Mouse (Mus musculus): ENCODE data around the gene Nrxn2. TPM values are rescaled to one million over a fixed set of nuclear protein-coding genes. Genes with fewer than 3 reads are reported as not detected.

The Nrxn2 gene
- polyA plus RNA-seq, 1 experiment, result 1.3 TPM

GRCm38 (mm10) chr19:6494032-6494431 is 75.5 kb downstream of the Nrxn2 start:
- DNase-seq (ENCODE audit: low spot score), result no peak

- no peak for DNase-seq (ENCODE audit: low spot score)
Observed at GRCm38 (mm10) chr19:6494504-6495170, 76.1 kb downstream of the Nrxn2 start.

GRCm38 (mm10) chr19:6495714-6496113 is 77.2 kb downstream of the Nrxn2 start:
- no peak for DNase-seq (ENCODE audit: low spot score)

DNA sequence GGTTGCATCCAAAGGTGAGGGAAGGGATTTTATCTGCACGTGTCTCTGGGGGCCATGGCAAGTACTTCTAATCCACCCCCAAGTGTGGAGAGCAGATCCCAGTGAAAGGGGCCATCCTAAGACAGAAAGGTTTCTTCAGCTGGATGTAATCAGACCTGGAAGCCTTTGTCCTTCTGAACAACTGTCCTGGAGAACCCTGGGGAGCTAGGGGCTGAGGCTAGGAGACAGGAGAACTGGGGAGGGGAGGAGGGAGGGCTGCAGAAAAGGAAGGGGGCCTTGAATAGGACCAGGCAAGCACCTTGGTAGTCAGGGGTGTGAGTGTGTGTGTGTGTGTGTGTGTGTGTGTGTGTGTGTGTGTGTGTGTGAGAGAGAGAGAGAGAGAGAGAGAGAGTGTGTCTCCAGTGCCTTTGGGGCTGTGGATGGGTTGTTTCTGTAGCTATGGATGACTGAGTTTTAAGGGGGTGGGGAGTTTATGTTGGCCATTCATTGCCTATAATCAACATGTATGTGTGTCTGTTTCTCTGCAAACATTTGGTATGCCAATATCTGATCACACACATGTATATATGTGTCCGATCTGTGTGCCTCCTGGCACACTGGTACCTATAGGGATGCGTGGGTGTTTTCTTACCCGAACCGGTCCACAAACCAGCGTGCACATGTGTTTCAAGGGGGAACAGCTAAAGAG is 78.1 kb downstream of the Nrxn2 start:
- no peak for DNase-seq (ENCODE audit: low spot score)

- no peak for DNase-seq (ENCODE audit: low spot score)
Observed at GRCm38 (mm10) chr19:6497150-6497801, 78.7 kb downstream of the Nrxn2 start.

DNA sequence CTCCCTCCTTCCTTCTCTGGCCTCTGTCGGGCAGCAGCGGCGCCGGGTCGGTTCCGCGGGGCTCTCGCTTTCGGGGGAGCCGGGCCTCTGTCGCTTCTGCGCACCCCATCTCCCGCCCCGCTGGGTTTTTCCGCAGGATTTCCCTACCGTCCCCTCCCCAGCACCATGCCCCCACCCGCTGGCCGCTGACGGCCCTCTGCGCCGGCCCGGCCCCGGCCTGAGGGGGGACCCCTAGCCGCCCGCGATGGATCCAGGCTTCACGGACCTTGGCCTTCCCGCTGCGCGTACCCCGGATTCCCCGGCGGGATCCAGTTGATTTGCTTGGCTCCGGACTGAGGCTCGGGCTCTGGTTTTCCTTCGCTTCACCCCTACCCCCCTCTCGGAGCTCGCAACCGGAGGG is 79.3 kb downstream of the Nrxn2 start:
- no peak for DNase-seq (ENCODE audit: low spot score)

GRCm38 (mm10) chr19:6498350-6499131 is 80.0 kb downstream of the Nrxn2 start:
- DNase-seq (ENCODE audit: low spot score), result no peak

DNA sequence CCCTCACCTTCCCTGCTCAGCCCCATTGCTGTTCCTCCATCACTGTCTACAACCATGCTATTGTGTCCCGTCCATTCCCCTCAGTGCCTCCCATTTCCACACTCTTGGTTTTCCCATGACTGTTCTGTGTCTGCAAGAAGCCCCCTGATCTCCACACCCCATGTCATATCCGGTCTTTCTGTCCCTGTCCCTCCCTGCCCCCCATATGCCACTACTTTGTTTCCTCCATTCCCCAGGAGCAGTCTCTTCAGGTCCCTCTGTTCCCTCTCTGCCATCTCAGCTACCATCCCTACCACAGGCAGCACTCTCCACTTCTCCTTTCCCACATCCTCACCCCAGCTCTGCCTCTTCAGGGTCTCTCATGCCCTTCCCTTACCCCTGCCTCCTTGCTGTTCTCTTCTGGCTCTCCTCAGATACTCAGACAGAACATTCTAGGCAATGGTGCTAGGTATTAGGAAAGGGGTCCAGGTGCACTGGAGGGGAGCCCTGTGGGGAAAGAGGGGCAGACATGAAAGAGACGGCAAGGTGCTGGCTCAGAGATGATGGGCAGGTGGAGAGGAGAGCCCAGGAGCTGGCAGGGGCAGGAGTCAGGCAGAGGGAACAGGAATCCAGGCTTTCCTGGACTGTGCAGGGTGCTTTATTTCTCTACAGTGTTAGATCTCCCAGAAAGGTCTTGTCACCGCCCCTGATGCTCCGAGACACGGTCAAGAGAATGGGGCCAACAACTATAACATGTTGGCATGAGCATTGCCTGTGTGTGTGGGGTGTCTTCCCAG is 81.5 kb downstream of the Nrxn2 start:
- DNase-seq (ENCODE audit: low spot score), result no peak

DNA sequence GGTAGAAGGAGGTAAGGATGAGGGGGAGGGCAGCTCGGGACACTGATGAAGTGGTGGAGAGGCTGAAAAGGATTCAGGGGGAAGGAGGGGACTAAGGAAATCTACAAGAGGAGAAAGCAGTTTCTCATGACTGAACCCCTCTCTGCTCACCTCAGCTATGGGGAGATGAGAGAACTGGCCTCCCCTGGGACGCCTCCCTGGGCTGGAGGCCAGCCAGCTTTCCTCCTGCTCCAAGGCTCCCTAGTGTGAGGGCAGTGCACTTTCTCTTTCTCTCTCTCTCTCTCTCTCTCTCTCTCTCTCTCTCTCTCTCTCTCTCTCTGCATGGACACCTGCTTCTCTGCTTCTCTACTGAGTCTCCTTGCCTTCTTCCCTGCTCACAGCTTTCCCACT is 82.1 kb downstream of the Nrxn2 start:
- DNase-seq (ENCODE audit: low spot score), result no peak

GRCm38 (mm10) chr19:6502035-6502541 is 83.6 kb downstream of the Nrxn2 start:
- no peak for DNase-seq (ENCODE audit: low spot score)

DNA sequence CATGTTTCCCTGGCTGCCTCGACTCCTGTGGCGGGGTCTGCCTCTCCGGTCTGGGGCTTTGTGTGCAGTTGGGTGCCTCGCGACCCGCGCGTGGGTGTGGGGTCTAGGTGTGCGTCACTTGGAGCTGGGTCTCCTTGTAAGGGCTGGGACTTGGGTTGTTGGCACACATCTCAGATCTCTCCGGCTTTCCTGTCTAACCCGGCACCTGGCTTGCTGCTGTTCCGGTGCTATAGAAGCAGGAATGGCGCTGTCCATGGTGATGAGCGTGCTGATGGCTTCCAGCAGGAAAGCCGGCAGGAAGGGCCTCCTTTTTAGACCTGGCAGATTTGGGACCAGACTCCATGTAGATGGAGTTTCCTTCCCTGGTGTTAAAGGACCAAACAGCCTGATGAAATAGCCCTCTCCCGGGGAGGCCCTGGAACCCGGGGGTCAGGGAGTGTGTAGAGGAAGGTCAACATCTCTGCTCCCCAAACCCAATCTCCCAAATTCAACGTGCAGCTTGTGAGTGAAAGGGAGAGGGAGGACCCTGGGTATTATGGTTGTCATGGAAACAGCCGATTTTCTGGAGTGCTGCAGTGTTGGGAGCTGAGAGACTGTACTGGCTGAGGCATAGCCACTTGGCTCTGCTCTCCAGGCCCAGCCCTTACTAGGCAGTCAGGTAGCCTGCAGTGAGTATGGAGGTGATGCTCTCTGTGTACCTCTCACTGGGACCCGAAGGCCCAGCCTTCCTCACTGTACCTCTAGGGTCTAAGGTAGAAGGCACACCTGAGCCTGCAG is 84.2 kb downstream of the Nrxn2 start:
- DNase-seq (ENCODE audit: low spot score), result no peak

DNA sequence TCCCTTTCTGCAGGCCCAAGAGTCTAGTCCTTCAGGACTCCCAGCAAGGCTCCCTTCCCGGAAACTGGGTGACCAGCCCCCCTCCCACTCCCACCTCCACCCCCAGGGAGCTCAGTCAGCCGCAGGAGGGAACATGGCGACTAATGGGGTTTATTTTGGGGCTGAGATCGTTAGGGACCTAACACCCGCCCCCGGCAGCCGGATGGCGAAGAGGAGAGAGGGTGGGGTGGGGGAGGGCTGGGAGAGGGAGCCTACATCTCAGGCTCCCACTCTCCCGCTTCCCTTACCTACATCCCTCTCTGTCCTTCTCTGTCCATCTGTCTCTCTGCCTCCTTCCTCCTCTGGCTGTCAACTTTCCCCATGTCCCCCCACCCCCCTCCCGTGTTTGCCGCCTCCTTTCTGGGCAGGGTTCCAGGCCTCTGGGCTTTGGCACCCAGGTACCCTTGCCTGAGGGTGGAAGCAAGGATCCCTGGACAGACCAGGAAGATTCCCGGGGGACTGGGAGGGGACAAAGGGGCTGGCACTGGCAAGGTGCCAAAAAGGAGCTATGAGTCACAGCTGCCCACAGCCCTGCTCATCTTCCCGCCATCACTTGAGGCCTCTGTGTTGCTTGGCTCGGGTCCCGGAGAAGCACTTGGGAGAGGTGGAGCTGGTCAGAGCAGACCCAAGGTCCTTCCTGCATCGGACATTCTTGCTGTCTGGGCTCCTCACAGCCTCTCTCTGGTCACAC is 85.6 kb downstream of the Nrxn2 start:
- no peak for DNase-seq (ENCODE audit: low spot score)

DNA sequence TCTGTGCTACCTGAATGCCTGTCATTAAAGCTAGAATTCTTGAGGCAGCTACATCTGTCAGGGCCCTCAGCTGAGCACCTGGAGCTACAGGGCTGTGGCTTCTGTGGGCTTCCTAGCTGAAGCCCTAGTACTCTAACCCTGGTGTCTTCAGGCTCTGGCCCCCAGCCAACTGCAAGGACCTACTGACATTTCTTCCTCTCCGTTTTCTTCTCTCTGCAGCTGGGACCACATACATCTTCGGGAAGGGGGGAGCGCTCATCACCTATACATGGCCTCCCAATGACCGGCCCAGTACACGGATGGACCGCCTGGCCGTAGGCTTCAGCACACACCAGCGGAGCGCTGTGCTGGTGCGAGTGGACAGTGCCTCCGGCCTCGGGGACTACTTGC is 86.1 kb downstream of the Nrxn2 start:
- no peak for DNase-seq (ENCODE audit: low spot score)

DNA sequence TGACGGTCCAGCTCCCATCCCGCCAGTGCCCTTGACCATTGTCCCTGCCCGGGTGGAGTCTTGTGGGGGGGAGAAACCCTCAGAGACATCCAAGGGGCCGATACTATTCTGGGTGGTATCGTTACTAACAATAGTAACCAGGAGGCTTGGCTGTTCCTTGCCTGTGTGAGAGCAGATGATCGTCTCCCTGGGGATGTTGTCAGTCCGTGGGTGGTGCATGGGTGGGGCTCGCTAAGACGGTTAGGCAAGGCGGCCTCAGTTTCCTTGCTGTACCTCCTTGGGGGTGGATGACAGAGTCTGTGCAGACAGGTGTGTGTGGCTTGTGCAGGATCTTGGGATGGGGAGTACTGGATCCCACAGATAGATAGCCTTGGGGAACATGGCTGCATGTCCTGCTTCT is 88.9 kb downstream of the Nrxn2 start:
- no peak for DNase-seq (ENCODE audit: low spot score)

DNA sequence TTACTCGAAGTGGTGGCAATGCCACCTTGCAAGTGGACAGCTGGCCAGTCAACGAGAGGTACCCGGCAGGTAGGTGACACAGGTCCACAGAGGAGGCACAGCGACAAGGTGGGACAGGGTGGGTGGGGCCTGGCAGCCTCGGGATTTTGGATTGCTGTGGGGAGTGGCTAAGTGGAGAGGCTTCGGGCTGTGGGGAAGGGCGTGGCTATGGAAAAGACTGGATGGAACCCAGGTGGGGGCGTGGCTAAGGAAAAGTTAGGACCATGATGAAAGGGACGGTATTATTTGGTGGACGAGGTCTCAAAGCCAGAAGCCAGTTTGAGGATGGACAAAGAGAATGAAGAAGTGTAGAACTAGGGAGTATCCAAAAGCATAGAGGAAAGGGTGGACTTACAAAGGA is 91.3 kb downstream of the Nrxn2 start:
- DNase-seq (ENCODE audit: low spot score), result no peak

GRCm38 (mm10) chr19:6510546-6510945 is 92.0 kb downstream of the Nrxn2 start:
- DNase-seq (ENCODE audit: low spot score), result no peak

DNA sequence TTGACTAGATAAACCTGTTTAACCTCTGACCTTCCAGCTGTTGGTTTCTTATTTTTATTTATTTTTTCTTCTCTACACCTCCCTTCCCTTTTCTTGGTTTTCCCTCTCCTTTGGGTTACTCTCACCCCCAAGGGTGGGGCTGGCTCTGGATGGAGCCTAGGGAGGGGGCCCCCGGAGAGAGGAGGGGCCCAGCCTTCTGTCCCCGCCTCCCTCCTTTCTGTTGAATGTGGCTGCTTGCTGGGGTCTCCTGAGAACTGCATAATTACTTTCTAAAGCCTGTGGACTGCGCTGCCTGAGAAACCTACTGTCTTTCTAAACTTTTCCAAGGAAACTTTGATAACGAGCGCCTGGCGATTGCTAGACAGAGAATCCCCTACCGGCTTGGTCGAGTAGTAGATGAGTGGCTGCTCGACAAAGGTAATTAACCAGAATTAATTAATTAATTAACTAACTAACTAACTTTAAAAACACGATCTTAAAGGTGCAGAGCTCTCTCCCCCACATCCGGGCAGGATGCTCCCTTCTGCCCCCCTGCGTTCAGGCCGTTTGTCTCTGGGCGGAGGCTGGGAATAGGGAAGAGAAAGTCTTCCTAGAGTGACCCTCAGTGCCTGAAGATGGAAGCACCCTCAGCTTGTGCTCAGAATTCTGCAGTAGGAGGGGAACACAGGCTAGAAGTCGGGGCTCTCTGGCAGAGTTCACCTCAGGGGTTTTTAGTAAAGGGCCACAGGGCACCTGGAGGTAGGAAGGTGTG is 95.0 kb downstream of the Nrxn2 start:
- no peak for DNase-seq (ENCODE audit: low spot score)

GRCm38 (mm10) chr19:6514940-6515339 is 96.4 kb downstream of the Nrxn2 start:
- no peak for DNase-seq (ENCODE audit: low spot score)

DNA sequence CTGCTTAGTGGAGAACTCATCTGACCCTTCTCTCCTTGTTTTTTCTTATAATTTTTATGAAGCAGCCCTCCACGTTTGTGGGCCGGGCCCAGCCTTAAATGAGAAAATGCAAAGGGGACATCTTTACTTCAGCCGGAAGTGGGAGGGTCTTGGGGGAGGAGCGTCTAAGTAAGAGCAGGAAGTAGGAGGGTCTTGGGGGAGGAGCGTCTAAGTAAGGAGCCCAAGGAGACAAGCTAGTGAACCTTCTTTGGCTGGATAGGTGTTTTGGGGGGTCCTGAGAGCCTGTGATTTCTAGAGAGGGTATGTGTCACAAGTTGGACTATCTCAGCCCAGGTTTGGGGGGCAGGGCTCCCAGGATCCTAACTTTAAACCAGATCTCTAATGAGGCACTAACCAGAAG is 96.9 kb downstream of the Nrxn2 start:
- DNase-seq (ENCODE audit: low spot score), result no peak

All from urinary bladder, adult 2 months (tissue).